Mouse (Mus musculus) left cerebral cortex, postnatal 14 days (tissue): ENCODE results near the gene Samd14. TPM values are rescaled to one million over a fixed set of nuclear protein-coding genes. Genes with fewer than 3 reads are reported as not detected.
A peak's percentile ranks its signal among the peaks of the same experiment; 100 is the strongest.
"Not testable (repeated sequence)": the region's sequence is repeated elsewhere in the genome, so short reads cannot be mapped to it uniquely, and the experiment has no call there.

Experiments used
- DNase-seq, 2 experiments: peaks; one replicate each; pipeline ENCODE4 v3.0.0; 2021 to 2022; ENCODE audit warnings: low spot score in 2 of 2, mixed read lengths in 1 of 2
- intact Hi-C: fragments of 180-260 bp; cut with DNase I; formaldehyde crosslinking; loops from one replicate; pipeline ENCODE4 v1.15.1; 2025
- total RNA-seq, 2 experiments: library from RNA; stranded (reverse); gene quantifications; 2 replicates each; pipeline ENCODE4 v1.2.3; 2021

The Samd14 gene
- total RNA-seq, 2 experiments from 2014 or later = 48.5 to 52.2 TPM

DNA sequence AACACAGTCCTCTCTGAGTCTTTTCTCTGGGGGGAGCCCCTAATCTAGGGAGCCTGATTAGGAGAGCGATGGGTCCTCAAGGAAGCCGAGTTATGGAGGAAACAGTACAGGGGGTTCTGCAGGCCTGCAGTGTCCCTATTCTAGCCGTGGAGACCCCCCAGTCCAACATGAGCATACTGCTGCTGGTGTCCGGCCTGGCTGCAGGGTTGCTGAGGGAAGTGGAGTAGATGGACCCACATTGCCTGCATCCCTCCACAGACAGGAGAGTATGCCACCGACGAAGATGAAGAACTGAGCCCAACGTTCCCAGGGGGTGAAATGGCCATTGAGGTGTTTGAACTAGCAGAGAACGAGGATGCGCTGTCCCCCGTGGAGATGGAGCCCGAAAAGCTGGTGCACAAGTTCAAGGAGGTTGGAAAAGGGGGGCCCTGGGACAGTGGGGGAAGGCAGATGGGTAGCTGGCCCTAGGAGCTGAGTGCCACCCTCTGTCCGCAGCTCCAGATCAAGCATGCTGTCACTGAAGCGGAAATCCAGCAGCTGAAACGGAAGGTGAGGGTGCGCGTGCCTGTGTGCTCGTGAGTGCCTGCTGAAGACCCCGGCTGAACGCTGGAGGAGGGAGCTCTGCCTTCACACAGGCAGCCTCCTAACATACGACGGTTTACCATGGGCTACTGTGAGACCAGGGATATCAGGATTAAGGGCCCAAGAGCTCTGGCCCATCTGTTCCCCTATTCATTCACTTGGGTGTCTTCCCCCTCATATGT is 7.9 kb upstream of the Samd14 start:
- intact Hi-C loops = loop anchor here (2.0 kb wide), 1 partner anchor 23 kb away; no protein-coding TSS in a partner anchor
- DNase-seq = no peak

DNA sequence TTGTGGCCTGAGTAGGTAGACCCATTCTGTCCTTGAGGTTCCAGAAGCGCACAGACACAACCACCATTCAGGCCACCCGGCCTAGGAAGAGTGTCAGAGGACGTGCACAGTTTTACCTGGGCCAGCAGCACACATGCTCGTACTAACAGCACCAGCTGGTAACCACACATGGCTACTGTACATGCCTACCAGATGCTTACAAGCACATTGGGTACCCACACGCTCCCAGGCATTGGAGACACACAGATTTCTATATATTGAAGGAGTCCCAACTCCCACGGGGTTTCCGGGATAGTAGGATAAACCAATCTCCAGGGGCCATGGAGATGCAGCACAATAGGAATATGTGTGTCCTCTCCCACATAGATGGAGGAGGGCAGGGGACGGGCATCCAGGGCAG is 7.0 kb upstream of the Samd14 start:
- peak in 1 of 2 experiments; percentile 75 for DNase-seq
- intact Hi-C loops = no loop called here

GRCm38 (mm10) chr11:95004136-95004936 is 5.3 kb upstream of the Samd14 start:
- intact Hi-C loops = no loop called here

DNA sequence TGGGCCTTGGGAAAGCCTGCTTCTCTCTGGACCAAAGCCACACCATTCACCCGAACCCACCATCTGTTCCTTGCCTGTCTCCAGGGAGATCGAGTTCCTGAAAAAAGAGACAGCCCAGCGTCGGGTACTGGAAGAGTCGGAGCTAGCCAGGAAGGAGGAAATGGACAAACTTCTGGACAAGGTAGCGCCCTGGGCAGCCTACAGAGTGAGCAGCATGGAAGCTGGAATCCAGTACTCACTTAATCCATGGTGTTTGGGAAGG is 4.8 kb upstream of the Samd14 start:
- DNase-seq = no peak
- intact Hi-C loops = no loop called here

More at GRCm38 (mm10) chr11:95004136-95004936, 5.3 kb upstream of the Samd14 start:
- no peak for DNase-seq

DNA sequence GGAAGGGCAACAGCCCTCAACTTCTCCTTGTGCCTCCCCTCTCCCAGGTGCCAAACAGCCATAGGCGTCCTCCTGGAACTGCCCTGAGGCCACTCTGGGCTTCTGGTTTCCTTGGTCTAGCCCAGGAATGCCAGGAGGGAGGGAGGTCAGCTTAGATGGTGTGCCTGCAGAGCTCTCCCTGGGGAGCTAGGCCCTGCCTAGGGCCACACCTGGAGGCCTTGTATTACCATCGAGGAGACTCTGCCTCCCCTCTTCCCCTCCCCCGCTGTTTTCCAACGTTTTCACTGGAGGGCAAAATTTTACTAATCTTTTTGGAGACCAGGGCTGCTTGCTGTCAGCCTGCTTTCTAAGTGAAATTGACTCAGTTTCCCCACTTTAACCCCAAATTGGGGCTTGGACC is 3.6 kb upstream of the Samd14 start:
- intact Hi-C loops = no loop called here
- DNase-seq = no peak

DNA sequence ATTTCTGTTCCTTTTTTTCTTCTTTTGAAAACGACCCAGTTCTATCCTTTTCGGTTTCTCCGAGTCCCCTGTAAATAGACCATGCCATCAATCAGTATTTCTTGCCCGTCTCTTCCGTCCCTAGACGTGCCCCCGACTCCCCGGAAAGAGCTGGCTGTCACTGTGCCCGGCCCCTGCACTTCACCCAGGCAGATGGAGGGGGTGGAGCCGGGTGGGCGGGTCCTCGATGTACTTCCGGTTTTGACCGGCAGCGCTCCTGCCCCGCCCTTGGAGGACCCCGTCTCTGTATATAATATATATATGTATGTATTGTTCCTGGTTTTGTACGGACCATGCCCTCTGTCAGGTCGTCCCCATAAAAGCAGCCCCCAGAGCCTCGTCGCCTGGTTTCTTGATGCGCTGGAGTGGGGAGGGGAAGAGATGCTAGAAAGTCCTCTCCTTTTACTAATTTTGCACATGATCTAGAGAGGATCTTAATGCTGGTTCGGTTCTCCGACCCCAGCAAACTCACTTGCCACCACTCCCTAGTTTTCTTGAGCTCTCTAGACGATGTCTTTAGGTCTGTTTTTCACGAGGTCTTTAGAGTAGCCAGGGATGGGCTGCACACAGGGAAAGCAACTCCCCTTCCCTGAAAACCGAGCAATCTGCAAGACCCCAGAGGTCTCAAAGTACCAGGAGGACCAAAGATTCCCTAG is 3.0 kb upstream of the Samd14 start:
- intact Hi-C loops = no loop called here
- DNase-seq = peak in 1 of 2 experiments; percentile 78

GRCm38 (mm10) chr11:95007418-95007817 is 2.3 kb upstream of the Samd14 start:
- DNase-seq = no peak
- intact Hi-C loops = no loop called here

GRCm38 (mm10) chr11:95008661-95009628 is 734 bp upstream of the Samd14 start:
- DNase-seq = no peak
- intact Hi-C loops = no loop called here

GRCm38 (mm10) chr11:95010141-95010739 is 561 bp downstream of the Samd14 start:
- peak; percentile 66 to 69 for DNase-seq
- intact Hi-C loops = no loop called here

DNA sequence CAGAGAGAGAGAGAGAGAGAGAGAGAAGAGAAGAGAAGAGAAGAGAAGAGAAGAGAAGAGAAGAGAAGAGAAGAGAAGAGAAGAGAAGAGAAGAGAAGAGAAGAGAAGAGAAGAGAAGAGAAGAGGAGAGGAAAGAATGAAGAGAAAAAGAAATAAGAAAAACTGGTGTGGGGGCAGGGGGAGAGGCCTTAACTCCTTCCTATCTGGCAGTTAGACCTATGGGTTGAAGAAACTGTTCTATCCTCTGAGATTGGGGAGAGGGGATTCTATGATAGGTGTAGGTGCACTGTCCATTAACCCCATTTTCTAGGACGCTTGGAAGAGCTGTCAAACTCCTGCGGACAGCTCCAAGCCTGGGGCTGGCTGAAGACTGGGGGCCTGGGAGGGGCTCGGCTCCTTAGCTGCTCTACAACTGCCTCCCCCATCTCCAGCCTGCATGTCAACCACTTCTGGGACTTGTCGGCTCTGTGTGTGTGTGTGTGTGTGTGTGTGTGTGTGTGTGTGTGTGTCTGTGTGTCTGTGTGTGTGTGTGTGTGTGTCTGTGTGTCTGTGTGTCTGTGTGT is 1.2 kb downstream of the Samd14 start:
- intact Hi-C loops, DNase-seq: not testable (repeated sequence)

- no peak for DNase-seq
Measured at GRCm38 (mm10) chr11:95011416-95011815, 1.7 kb downstream of the Samd14 start.

GRCm38 (mm10) chr11:95012075-95012474 is 2.4 kb downstream of the Samd14 start:
- DNase-seq = no peak
- intact Hi-C loops = no loop called here

More at GRCm38 (mm10) chr11:95011416-95011815, 1.7 kb downstream of the Samd14 start:
- intact Hi-C loops = no loop called here

DNA sequence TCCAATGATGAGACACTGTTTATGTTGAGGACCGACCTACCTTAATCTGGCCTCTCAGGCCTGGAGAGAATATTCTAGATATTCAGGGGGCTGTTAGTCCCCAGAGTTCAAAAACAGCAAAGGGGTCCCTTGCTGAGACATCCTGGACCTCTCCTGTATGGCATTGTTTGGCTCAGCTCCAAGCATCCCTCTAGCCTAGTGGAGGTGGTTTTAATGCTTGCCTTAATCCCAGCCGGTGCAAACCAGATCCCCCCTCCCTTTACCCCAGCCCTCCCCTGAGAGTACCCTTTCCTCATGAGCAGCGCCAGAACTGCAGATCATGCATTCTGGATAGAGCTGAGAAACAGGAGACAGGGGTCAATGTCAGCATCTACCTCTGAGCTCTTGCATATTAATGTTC is 2.8 kb downstream of the Samd14 start:
- DNase-seq = no peak
- intact Hi-C loops = no loop called here

DNA sequence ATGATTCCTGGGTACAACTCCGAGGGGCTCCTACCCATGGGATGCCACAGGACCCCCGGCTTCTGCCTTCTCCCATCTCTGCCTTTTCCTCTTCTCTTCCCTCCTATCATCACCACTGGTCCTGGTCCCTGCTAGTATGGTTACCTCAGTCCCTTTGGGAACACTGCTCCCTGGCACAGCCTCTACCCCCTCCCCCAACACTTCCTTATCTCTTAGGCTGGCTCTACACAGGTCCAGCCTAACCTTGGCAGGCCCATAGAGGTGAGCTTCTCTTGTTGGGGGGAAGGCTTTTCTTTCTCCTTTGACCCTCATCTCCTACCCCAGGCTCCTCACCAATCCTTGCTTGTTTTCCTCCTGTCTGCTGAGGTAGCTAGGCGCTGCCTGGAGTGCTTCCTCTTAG is 5.8 kb downstream of the Samd14 start:
- no peak for DNase-seq
- intact Hi-C loops = no loop called here

DNA sequence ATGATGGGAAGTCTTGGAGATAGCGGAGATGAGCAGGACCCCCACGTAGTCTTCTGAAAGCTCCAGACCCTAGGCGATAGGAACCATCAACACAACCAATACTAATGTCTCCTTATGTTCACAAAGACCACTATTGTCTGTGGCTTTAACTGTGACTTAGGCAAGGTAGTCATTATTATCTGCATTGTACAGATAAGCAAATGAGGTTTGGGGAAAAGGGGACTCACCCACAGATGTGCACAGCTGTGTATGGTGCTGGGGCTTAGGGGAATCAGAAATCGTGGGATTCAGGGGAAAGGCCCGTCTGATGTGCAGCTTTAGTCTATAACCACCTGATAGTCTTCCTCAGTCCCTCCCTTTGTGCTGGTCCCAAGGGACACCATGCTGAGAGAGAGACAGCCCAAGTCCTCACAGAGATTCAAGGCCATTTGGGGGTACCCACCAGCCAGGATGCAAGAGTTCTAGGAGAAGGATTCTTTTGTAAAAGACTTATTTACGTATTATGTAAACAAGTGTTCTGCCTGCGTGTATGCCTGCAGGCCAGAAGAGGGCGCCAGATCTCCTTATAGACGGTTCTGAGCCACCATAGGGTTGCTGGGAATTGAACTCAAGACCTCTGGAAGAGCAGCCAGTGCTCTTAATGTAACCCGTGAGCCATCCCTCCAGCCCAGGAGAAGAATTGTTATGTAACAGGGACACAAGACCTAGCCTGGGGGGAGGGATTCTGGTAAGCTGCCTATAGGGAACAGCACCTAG is 12.7 kb downstream of the Samd14 start:
- intact Hi-C loops = no loop called here

GRCm38 (mm10) chr11:95023481-95023880 is 13.8 kb downstream of the Samd14 start:
- DNase-seq = no peak
- intact Hi-C loops = no loop called here

More for the DNA sequence above, 12.7 kb downstream of the Samd14 start:
- DNase-seq = no peak

- DNase-seq = peak; percentile 60 to 66
- intact Hi-C loops = no loop called here
Measured at GRCm38 (mm10) chr11:95024439-95025184, 14.9 kb downstream of the Samd14 start.
